Mouse (Mus musculus): ENCODE measurements at regions not wholly inside any gene's neighbourhood (a gene's known extent, or its start where the extent isn't known, plus 50 kb on each side); places are given as distances from the start of the nearest gene placed in this dataset.

DNA sequence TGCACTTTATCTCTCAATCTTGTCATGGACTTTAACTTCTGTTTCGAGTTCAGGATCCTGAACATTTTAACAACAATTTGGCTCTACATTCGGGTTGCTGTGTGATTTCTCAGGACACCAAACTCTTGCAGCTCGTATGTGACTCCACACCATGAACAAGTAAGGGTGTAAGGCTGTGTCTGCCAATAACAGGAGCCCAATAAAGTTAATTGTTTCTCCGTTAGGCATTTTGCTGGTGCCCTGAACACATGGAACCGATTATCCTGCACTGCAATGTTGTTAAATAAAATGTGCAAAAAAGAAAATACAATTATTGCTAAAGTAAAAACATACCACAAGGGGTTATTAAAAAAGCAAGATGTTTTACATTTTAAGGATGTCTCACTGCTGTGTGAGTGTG is 497.2 kb downstream of the Kcnj2 start:
- TF ChIP-seq ZC3H11A (IDR thresholded peaks at IDR 0.05; ENCODE audit: low read depth, low read length) (no peak), RAD21 (IDR thresholded peaks at IDR 0.05; ENCODE audit: low read depth, low read length) (no peak), USF2 (IDR thresholded peaks at IDR 0.05; ENCODE audit: borderline replicate concordance in 1 of 2, insufficient read depth in 1 of 2, low read depth in 1 of 2, low read length in 2 of 2) (no peak), CHD2 (IDR thresholded peaks at IDR 0.05; ENCODE audit: low read length) (no peak), POLR2AphosphoS2 (IDR thresholded peaks at IDR 0.05; ENCODE audit: low read length) (no peak), EP300 (IDR thresholded peaks at IDR 0.05; ENCODE audit: low read depth in 1 of 2, low read length in 2 of 2) (no peak), CTCF (IDR thresholded peaks at IDR 0.05 in 2 of 3, conservative IDR thresholded peaks at IDR 0.05 in 1 of 3; ENCODE audit: control insufficient read depth in 1 of 3, insufficient read depth in 1 of 3, low read depth in 2 of 3, low read length in 3 of 3, poor library complexity in 1 of 3, severe bottlenecking in 1 of 3) (no peak), KAT2A (conservative IDR thresholded peaks at IDR 0.05; ENCODE audit: low read depth, low read length) (no peak), HCFC1 (IDR thresholded peaks at IDR 0.05; ENCODE audit: low read depth, low read length) (no peak), USF1 (IDR thresholded peaks at IDR 0.05; ENCODE audit: low read depth, low read length) (no peak)
- H3K4me3 ChIP-seq (ENCODE audit: control insufficient read depth in 1 of 2, insufficient read depth in 1 of 2, low read depth in 2 of 2, low read length in 2 of 2): no peak overlapping the region
- no peaks in the 10 kb centered on the region for H3K9me3 ChIP-seq (replicated peaks; ENCODE audit: insufficient read depth, low read length)
- no peaks in the 10 kb centered on the region for H3K27me3 ChIP-seq (ENCODE audit: control insufficient read depth in 1 of 2, insufficient read depth in 2 of 2, low read length in 2 of 2)
- H3K9ac ChIP-seq (ENCODE audit: control insufficient read depth, low read depth, low read length, poor library complexity, severe bottlenecking): no peak overlapping the region
- H3K27ac ChIP-seq (ENCODE audit: control insufficient read depth, low read depth, low read length): no peak overlapping the region
- no peak for DNase-seq (ENCODE audit: low read depth, low spot score)
- H3K79me2 ChIP-seq (ENCODE audit: control insufficient read depth, insufficient read depth, low read length, poor library complexity): no peaks in the 10 kb centered on the region
- H3K36me3 ChIP-seq (ENCODE audit: control insufficient read depth in 1 of 2, insufficient read depth in 2 of 2, low read length in 2 of 2): no peaks in the 10 kb centered on the region
- no peaks in the 10 kb centered on the region for H3K4me1 ChIP-seq (ENCODE audit: control insufficient read depth in 1 of 2, insufficient read depth in 2 of 2, low read length in 2 of 2)

DNA sequence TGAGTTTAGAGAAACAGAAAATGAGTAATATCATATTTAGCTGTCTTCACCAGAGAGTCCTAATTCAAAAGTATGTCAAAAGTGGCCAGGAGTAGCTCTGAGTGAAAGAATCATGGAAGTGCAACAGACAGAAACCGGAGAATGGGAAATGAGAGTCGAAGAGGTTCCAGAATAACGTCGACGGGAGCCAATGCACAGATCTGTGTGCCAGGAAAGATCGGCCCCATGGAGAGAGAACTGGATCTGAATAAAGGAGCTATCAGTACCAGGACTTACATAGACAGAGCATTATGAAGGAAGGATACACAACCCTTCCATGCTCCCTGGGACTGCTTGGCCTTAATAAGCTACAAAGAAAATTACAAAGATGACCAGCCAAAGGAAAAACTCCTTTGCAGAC is 502.1 kb downstream of the Kcnj2 start:
- Histone ChIP-seq H3K36me3 (ENCODE audit: control insufficient read depth in 1 of 2, insufficient read depth in 2 of 2, low read length in 2 of 2) (no peaks in the 10 kb centered on the region), H3K79me2 (ENCODE audit: control insufficient read depth, insufficient read depth, low read length, poor library complexity) (no peaks in the 10 kb centered on the region), H3K9me3 (replicated peaks; ENCODE audit: insufficient read depth, low read length) (no peaks in the 10 kb centered on the region), H3K4me3 (ENCODE audit: control insufficient read depth in 1 of 2, insufficient read depth in 1 of 2, low read depth in 2 of 2, low read length in 2 of 2) (no peak overlapping the region), H3K9ac (ENCODE audit: control insufficient read depth, low read depth, low read length, poor library complexity, severe bottlenecking) (no peak overlapping the region), H3K4me1 (ENCODE audit: control insufficient read depth in 1 of 2, insufficient read depth in 2 of 2, low read length in 2 of 2) (no peaks in the 10 kb centered on the region), H3K27me3 (ENCODE audit: control insufficient read depth in 1 of 2, insufficient read depth in 2 of 2, low read length in 2 of 2) (peaks cover 0 to 2% of the 10 kb centered on the region in 2 experiments; a peak in 2 of 4 replicates), H3K27ac (ENCODE audit: control insufficient read depth, low read depth, low read length) (no peak overlapping the region)
- no peak for DNase-seq (ENCODE audit: low read depth, low spot score)
- TF ChIP-seq ZKSCAN1 (IDR thresholded peaks at IDR 0.05; ENCODE audit: low read depth, low read length): no peak
- no peak for TF ChIP-seq CHD2 (IDR thresholded peaks at IDR 0.05; ENCODE audit: low read length)

DNA sequence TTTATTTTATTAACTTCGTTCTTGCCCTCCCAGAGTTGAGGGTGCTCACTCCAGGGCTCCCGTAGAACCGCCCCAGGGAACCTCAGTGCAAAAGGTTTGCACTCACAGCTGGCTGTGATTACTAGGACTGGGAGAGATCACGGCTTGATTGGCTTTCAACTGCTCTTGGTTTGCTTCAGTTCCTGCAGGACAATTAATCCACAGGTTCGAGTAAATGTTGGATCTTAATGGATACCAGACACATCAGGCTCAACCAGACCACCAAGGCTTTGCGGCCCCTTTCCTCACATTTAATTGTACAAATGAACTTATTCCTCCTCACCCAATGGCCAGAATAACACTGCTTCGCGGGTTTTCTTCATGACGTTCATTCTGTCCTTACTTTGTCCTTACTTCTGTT is 502.9 kb downstream of the Kcnj2 start:
- H3K79me2 ChIP-seq (ENCODE audit: control insufficient read depth, insufficient read depth, low read length, poor library complexity): no peaks in the 10 kb centered on the region
- no peak overlapping the region for H3K27ac ChIP-seq (ENCODE audit: control insufficient read depth, low read depth, low read length)
- H3K36me3 ChIP-seq (ENCODE audit: control insufficient read depth in 1 of 2, insufficient read depth in 2 of 2, low read length in 2 of 2): no peaks in the 10 kb centered on the region
- no peaks in the 10 kb centered on the region for H3K9me3 ChIP-seq (replicated peaks; ENCODE audit: insufficient read depth, low read length)
- H3K9ac ChIP-seq (ENCODE audit: control insufficient read depth, low read depth, low read length, poor library complexity, severe bottlenecking): no peak overlapping the region
- no peak overlapping the region for H3K4me3 ChIP-seq (ENCODE audit: control insufficient read depth in 1 of 2, insufficient read depth in 1 of 2, low read depth in 2 of 2, low read length in 2 of 2)
- H3K4me1 ChIP-seq (ENCODE audit: control insufficient read depth in 1 of 2, insufficient read depth in 2 of 2, low read length in 2 of 2): no peaks in the 10 kb centered on the region
- DNase-seq (ENCODE audit: low read depth, low spot score): no peak
- peaks cover 0 to 2% of the 10 kb centered on the region in 2 experiments; a peak in 2 of 4 replicates for H3K27me3 ChIP-seq (ENCODE audit: control insufficient read depth in 1 of 2, insufficient read depth in 2 of 2, low read length in 2 of 2)
- TF ChIP-seq TCF12 (IDR thresholded peaks at IDR 0.05; ENCODE audit: low read depth, low read length) (no peak), MYC (IDR thresholded peaks at IDR 0.05; ENCODE audit: low read depth, low read length) (no peak), USF2 (IDR thresholded peaks at IDR 0.05; ENCODE audit: borderline replicate concordance in 1 of 2, insufficient read depth in 1 of 2, low read depth in 1 of 2, low read length in 2 of 2) (no peak), CTCF (IDR thresholded peaks at IDR 0.05 in 2 of 3, conservative IDR thresholded peaks at IDR 0.05 in 1 of 3; ENCODE audit: control insufficient read depth in 1 of 3, insufficient read depth in 1 of 3, low read depth in 2 of 3, low read length in 3 of 3, poor library complexity in 1 of 3, severe bottlenecking in 1 of 3) (no peak), NRF1 (IDR thresholded peaks at IDR 0.05; ENCODE audit: insufficient read depth, low read depth, low read length, poor library complexity, severe bottlenecking) (no peak), TAL1 (IDR thresholded peaks at IDR 0.05; ENCODE audit: low read length) (no peak), NELFE (IDR thresholded peaks at IDR 0.05; ENCODE audit: low read depth, low read length) (no peak), GABPA (IDR thresholded peaks at IDR 0.05; ENCODE audit: low read depth, low read length) (no peak), BHLHE40 (IDR thresholded peaks at IDR 0.05; ENCODE audit: borderline replicate concordance, low read depth, low read length) (no peak), UBTF (IDR thresholded peaks at IDR 0.05; ENCODE audit: borderline replicate concordance, insufficient read depth, low read depth, low read length) (no peak), ELF1 (IDR thresholded peaks at IDR 0.05; ENCODE audit: low read depth, low read length) (no peak), TBP (IDR thresholded peaks at IDR 0.05; ENCODE audit: low read depth, low read length) (no peak), POLR2A (IDR thresholded peaks at IDR 0.05; ENCODE audit: control insufficient read depth in 1 of 2, insufficient read depth in 1 of 2, low read depth in 1 of 2, low read length in 2 of 2, poor library complexity in 1 of 2) (no peak), CHD1 (IDR thresholded peaks at IDR 0.05; ENCODE audit: low read depth, low read length) (no peak), JUND (IDR thresholded peaks at IDR 0.05; ENCODE audit: low read depth, low read length) (no peak), MAZ (IDR thresholded peaks at IDR 0.05; ENCODE audit: low read depth, low read length) (no peak), GATA1 (IDR thresholded peaks at IDR 0.05; ENCODE audit: low read depth, low read length) (no peak), ZKSCAN1 (IDR thresholded peaks at IDR 0.05; ENCODE audit: low read depth, low read length) (no peak)
